Mouse (Mus musculus): Measurements from ENCODE around the gene Ddias. TPM values are rescaled to one million over a fixed set of nuclear protein-coding genes. Genes with fewer than 3 reads are reported as not detected.

Gene Ddias
- total and polyA plus RNA-seq, 3 experiments = 23.3 to 95.7 (median 40.8) TPM

GRCm38 (mm10) chr7:92874761-92875408, 838 bp upstream of the Ddias start:
- peaks cover 23% of the 10 kb centered on the region for H3K36me3 ChIP-seq (replicated peaks)
- TF ChIP-seq POLR2AphosphoS5 (IDR thresholded peaks at IDR 0.05; ENCODE audit: insufficient replicate concordance, low read depth, low read length) = 0 out of 2 replicates have a peak, but pooled peaks have one; percentile 49
- no peak for TF ChIP-seq GATA1 (IDR thresholded peaks at IDR 0.05; ENCODE audit: borderline replicate concordance, low read length)
- H3K4me1 ChIP-seq (ENCODE audit: insufficient read depth, low read depth, low read length) = peaks cover 38% of the 10 kb centered on the region
- H3K9me3 ChIP-seq (replicated peaks) = no peaks in the 10 kb centered on the region
- peak; percentile 83 for DNase-seq (ENCODE audit: low spot score)
- peak; percentile 87 for ATAC-seq (ENCODE audit: extremely low read depth, insufficient number of reproducible peaks, low FRiP score, poor library complexity, severe bottlenecking)
- H3K27me3 ChIP-seq (ENCODE audit: insufficient read depth, low read length) = no peaks in the 10 kb centered on the region
- peak overlapping the region; percentile 83 for H3K4me3 ChIP-seq (ENCODE audit: low read depth, low read length)

- H3K9me3 ChIP-seq (replicated peaks) = peaks cover 4% of the 10 kb centered on the region; the same call in 1 of the 2 replicates
- peaks cover 32% of the 10 kb centered on the region for H3K4me1 ChIP-seq (ENCODE audit: insufficient read depth, low read depth, low read length)
- H3K27me3 ChIP-seq (ENCODE audit: insufficient read depth, low read length) = no peaks in the 10 kb centered on the region
- no peak for TF ChIP-seq GATA1 (IDR thresholded peaks at IDR 0.05; ENCODE audit: borderline replicate concordance, low read length)
- no peak for ATAC-seq (ENCODE audit: extremely low read depth, insufficient number of reproducible peaks, low FRiP score, poor library complexity, severe bottlenecking)
- peaks cover 35% of the 10 kb centered on the region for H3K36me3 ChIP-seq (replicated peaks)
- H3K4me3 ChIP-seq (ENCODE audit: low read depth, low read length) = no peak overlapping the region
- DNase-seq (ENCODE audit: low spot score) = no peak
Observed at GRCm38 (mm10) chr7:92871596-92871995, 2.5 kb downstream of the Ddias start.

- ATAC-seq (ENCODE audit: extremely low read depth, insufficient number of reproducible peaks, low FRiP score, poor library complexity, severe bottlenecking) (no peak), DNase-seq (ENCODE audit: low spot score) (no peak)
- no peak for TF ChIP-seq TAL1 (conservative IDR thresholded peaks at IDR 0.05; ENCODE audit: low read depth, low read length)
- TF ChIP-seq GATA2 (IDR thresholded peaks at IDR 0.05; ENCODE audit: borderline replicate concordance, low read depth, low read length) = no peak
- TF ChIP-seq GATA1 (IDR thresholded peaks at IDR 0.05; ENCODE audit: borderline replicate concordance, low read length) = no peak
- no peak for TF ChIP-seq CTCF (IDR thresholded peaks at IDR 0.05; ENCODE audit: low read depth, low read length)
- no peak for TF ChIP-seq POLR2AphosphoS5 (IDR thresholded peaks at IDR 0.05; ENCODE audit: insufficient replicate concordance, low read depth, low read length)
- Histone ChIP-seq H3K36me3 (replicated peaks) (peaks cover 38% of the 10 kb centered on the region), H3K4me1 (ENCODE audit: insufficient read depth, low read depth, low read length) (peaks cover 21% of the 10 kb centered on the region), H3K9me3 (replicated peaks) (peaks cover 4% of the 10 kb centered on the region; the same call in 1 of the 2 replicates), H3K4me3 (ENCODE audit: low read depth, low read length) (no peak overlapping the region), H3K27me3 (ENCODE audit: insufficient read depth, low read length) (no peaks in the 10 kb centered on the region)
Observed at GRCm38 (mm10) chr7:92870161-92870560, 3.9 kb downstream of the Ddias start.

- Histone ChIP-seq H3K9me3 (replicated peaks) (peaks cover 4% of the 10 kb centered on the region; the same call in 1 of the 2 replicates), H3K27me3 (ENCODE audit: insufficient read depth, low read length) (no peaks in the 10 kb centered on the region), H3K4me1 (ENCODE audit: insufficient read depth, low read depth, low read length) (peaks cover 8% of the 10 kb centered on the region), H3K4me3 (ENCODE audit: low read depth, low read length) (no peak overlapping the region), H3K36me3 (replicated peaks) (peaks cover 62% of the 10 kb centered on the region)
- TF ChIP-seq GATA2 (IDR thresholded peaks at IDR 0.05; ENCODE audit: borderline replicate concordance, low read depth, low read length) (no peak), CTCF (IDR thresholded peaks at IDR 0.05; ENCODE audit: low read depth, low read length) (no peak)
- DNase-seq (ENCODE audit: low spot score) (no peak), ATAC-seq (ENCODE audit: extremely low read depth, insufficient number of reproducible peaks, low FRiP score, poor library complexity, severe bottlenecking) (no peak)
Observed at GRCm38 (mm10) chr7:92866526-92866925, 7.5 kb downstream of the Ddias start.

- H3K36me3 ChIP-seq (replicated peaks) = no peaks in the 10 kb centered on the region
- no peaks in the 10 kb centered on the region for H3K27me3 ChIP-seq (ENCODE audit: insufficient read depth, low read length)
- H3K9me3 ChIP-seq (replicated peaks) = no peaks in the 10 kb centered on the region
- ATAC-seq (ENCODE audit: extremely low read depth, insufficient number of reproducible peaks, low FRiP score, poor library complexity, severe bottlenecking) = no peak
- H3K4me1 ChIP-seq (ENCODE audit: insufficient read depth, low read depth, low read length) = no peaks in the 10 kb centered on the region
- no peak for TF ChIP-seq TAL1 (conservative IDR thresholded peaks at IDR 0.05; ENCODE audit: low read depth, low read length)
- TF ChIP-seq GATA2 (IDR thresholded peaks at IDR 0.05; ENCODE audit: borderline replicate concordance, low read depth, low read length) = no peak
- TF ChIP-seq POLR2AphosphoS5 (IDR thresholded peaks at IDR 0.05; ENCODE audit: insufficient replicate concordance, low read depth, low read length) = no peak
- no peak for TF ChIP-seq CTCF (IDR thresholded peaks at IDR 0.05; ENCODE audit: low read depth, low read length)
- TF ChIP-seq GATA1 (IDR thresholded peaks at IDR 0.05; ENCODE audit: borderline replicate concordance, low read length) = no peak
- DNase-seq (ENCODE audit: low spot score) = no peak
- H3K4me3 ChIP-seq (ENCODE audit: low read depth, low read length) = no peak overlapping the region
Observed at GRCm38 (mm10) chr7:92848246-92848645, 25.8 kb downstream of the Ddias start.

GRCm38 (mm10) chr7:92842254-92842653, 31.8 kb downstream of the Ddias start:
- Histone ChIP-seq H3K27me3 (ENCODE audit: insufficient read depth, low read length) (no peaks in the 10 kb centered on the region), H3K36me3 (replicated peaks) (no peaks in the 10 kb centered on the region), H3K4me3 (ENCODE audit: low read depth, low read length) (no peak overlapping the region), H3K4me1 (ENCODE audit: insufficient read depth, low read depth, low read length) (no peaks in the 10 kb centered on the region), H3K9me3 (replicated peaks) (no peaks in the 10 kb centered on the region)
- TF ChIP-seq GATA1 (IDR thresholded peaks at IDR 0.05; ENCODE audit: borderline replicate concordance, low read length) (no peak), GATA2 (IDR thresholded peaks at IDR 0.05; ENCODE audit: borderline replicate concordance, low read depth, low read length) (no peak), TAL1 (conservative IDR thresholded peaks at IDR 0.05; ENCODE audit: low read depth, low read length) (no peak), CTCF (IDR thresholded peaks at IDR 0.05; ENCODE audit: low read depth, low read length) (no peak), POLR2AphosphoS5 (IDR thresholded peaks at IDR 0.05; ENCODE audit: insufficient replicate concordance, low read depth, low read length) (no peak)
- ATAC-seq (ENCODE audit: extremely low read depth, insufficient number of reproducible peaks, low FRiP score, poor library complexity, severe bottlenecking) (no peak), DNase-seq (ENCODE audit: low spot score) (no peak)

GRCm38 (mm10) chr7:92837907-92838306, 36.1 kb downstream of the Ddias start:
- DNase-seq (ENCODE audit: low spot score) = no peak
- no peaks in the 10 kb centered on the region for H3K9me3 ChIP-seq (replicated peaks)
- H3K36me3 ChIP-seq (replicated peaks) = no peaks in the 10 kb centered on the region

More at GRCm38 (mm10) chr7:92837907-92838306, 36.1 kb downstream of the Ddias start:
- no peak overlapping the region for H3K4me3 ChIP-seq (ENCODE audit: low read depth, low read length)
- no peaks in the 10 kb centered on the region for H3K27me3 ChIP-seq (ENCODE audit: insufficient read depth, low read length)
- TF ChIP-seq TAL1 (conservative IDR thresholded peaks at IDR 0.05; ENCODE audit: low read depth, low read length) (no peak), CTCF (IDR thresholded peaks at IDR 0.05; ENCODE audit: low read depth, low read length) (no peak), GATA1 (IDR thresholded peaks at IDR 0.05; ENCODE audit: borderline replicate concordance, low read length) (no peak), POLR2AphosphoS5 (IDR thresholded peaks at IDR 0.05; ENCODE audit: insufficient replicate concordance, low read depth, low read length) (no peak), GATA2 (IDR thresholded peaks at IDR 0.05; ENCODE audit: borderline replicate concordance, low read depth, low read length) (no peak)
- no peaks in the 10 kb centered on the region for H3K4me1 ChIP-seq (ENCODE audit: insufficient read depth, low read depth, low read length)
- no peak for ATAC-seq (ENCODE audit: extremely low read depth, insufficient number of reproducible peaks, low FRiP score, poor library complexity, severe bottlenecking)

Data from G1E (cell line).